Mouse (Mus musculus) v-Abl transformed pro-B cells (cell line): ENCODE measurements at regions not wholly inside any gene's neighbourhood (a gene's known extent, or its start where the extent isn't known, plus 50 kb on each side); places are given as distances from the start of the nearest gene placed in this dataset.

Experiments used
- in situ Hi-C, 2 experiments: fragments of 400-800 bp; cut with MboI; formaldehyde crosslinking; loops; one replicate each; pipeline ENCODE4 v1.15.1; 2025; ENCODE audit not compliant: unreplicated experiment in 2 of 2

- in situ Hi-C loops: no loop called here
Measured at GRCm38 (mm10) chr17:62546286-62546685, 334.8 kb downstream of the Efna5 start.

GRCm38 (mm10) chr17:62545330-62545729 is 335.8 kb downstream of the Efna5 start:
- in situ Hi-C loops: no loop called here

GRCm38 (mm10) chr17:62543056-62543975 is 337.8 kb downstream of the Efna5 start:
- in situ Hi-C loops: no loop called here

GRCm38 (mm10) chr17:62529911-62530310 is 351.2 kb downstream of the Efna5 start:
- in situ Hi-C loops: no loop called here

- in situ Hi-C loops: no loop called here
Measured at GRCm38 (mm10) chr17:62527556-62527955, 353.6 kb downstream of the Efna5 start.

GRCm38 (mm10) chr17:62513635-62514034 is 367.5 kb downstream of the Efna5 start:
- in situ Hi-C loops: no loop called here

GRCm38 (mm10) chr17:62510184-62510583 is 370.9 kb downstream of the Efna5 start:
- in situ Hi-C loops: no loop called here

- in situ Hi-C loops: no loop called here
Measured at GRCm38 (mm10) chr17:62507766-62508485, 373.2 kb downstream of the Efna5 start.

GRCm38 (mm10) chr17:62504691-62505090 is 376.4 kb downstream of the Efna5 start:
- in situ Hi-C loops: no loop called here

GRCm38 (mm10) chr17:62470739-62471138 is 410.4 kb downstream of the Efna5 start:
- in situ Hi-C loops: loop anchor here in 1 of 2 experiments (25.0 kb wide), 1 partner anchor 417 kb away; the partner anchor contains the start of gene Efna5

GRCm38 (mm10) chr17:62469367-62469766 is 411.8 kb downstream of the Efna5 start:
- in situ Hi-C loops: loop anchor here in 1 of 2 experiments (25.0 kb wide), 1 partner anchor 418 kb away; the partner anchor contains the start of gene Efna5

- in situ Hi-C loops: loop anchor here in 1 of 2 experiments (25.0 kb wide), 1 partner anchor 418 kb away; the partner anchor contains the start of gene Efna5
Measured at GRCm38 (mm10) chr17:62468859-62469258, 412.3 kb downstream of the Efna5 start.

GRCm38 (mm10) chr17:62467072-62467471 is 414.0 kb downstream of the Efna5 start:
- in situ Hi-C loops: loop anchor here in 1 of 2 experiments (25.0 kb wide), 1 partner anchor 420 kb away; the partner anchor contains the start of gene Efna5

- in situ Hi-C loops: loop anchor here in 1 of 2 experiments (25.0 kb wide), 1 partner anchor 422 kb away; the partner anchor contains the start of gene Efna5
Measured at GRCm38 (mm10) chr17:62464994-62465393, 416.1 kb downstream of the Efna5 start.

- in situ Hi-C loops: loop anchor here in 1 of 2 experiments (25.0 kb wide), 1 partner anchor 423 kb away; the partner anchor contains the start of gene Efna5
Measured at GRCm38 (mm10) chr17:62464228-62464627, 416.9 kb downstream of the Efna5 start.

- in situ Hi-C loops: loop anchor here in 1 of 2 experiments (25.0 kb wide), 1 partner anchor 426 kb away; the partner anchor contains the start of gene Efna5
Measured at GRCm38 (mm10) chr17:62461304-62462245, 419.5 kb downstream of the Efna5 start.

- in situ Hi-C loops: loop anchor here in 1 of 2 experiments (25.0 kb wide), 1 partner anchor 428 kb away; the partner anchor contains the start of gene Efna5
Measured at GRCm38 (mm10) chr17:62458964-62459363, 422.2 kb downstream of the Efna5 start.

GRCm38 (mm10) chr17:62438045-62438444 is 443.1 kb downstream of the Efna5 start:
- in situ Hi-C loops: no loop called here

- in situ Hi-C loops: no loop called here
Measured at GRCm38 (mm10) chr17:62436044-62436443, 445.1 kb downstream of the Efna5 start.
